Mouse (Mus musculus): ENCODE results near the gene 2900026A02Rik. TPM values are rescaled to one million over a fixed set of nuclear protein-coding genes. Genes with fewer than 3 reads are reported as not detected.
A peak's percentile ranks its signal among the peaks of the same experiment; 100 is the strongest.

Gene 2900026A02Rik
- total and polyA plus RNA-seq, 2 experiments, result 8.0 to 29.2 TPM

DNA sequence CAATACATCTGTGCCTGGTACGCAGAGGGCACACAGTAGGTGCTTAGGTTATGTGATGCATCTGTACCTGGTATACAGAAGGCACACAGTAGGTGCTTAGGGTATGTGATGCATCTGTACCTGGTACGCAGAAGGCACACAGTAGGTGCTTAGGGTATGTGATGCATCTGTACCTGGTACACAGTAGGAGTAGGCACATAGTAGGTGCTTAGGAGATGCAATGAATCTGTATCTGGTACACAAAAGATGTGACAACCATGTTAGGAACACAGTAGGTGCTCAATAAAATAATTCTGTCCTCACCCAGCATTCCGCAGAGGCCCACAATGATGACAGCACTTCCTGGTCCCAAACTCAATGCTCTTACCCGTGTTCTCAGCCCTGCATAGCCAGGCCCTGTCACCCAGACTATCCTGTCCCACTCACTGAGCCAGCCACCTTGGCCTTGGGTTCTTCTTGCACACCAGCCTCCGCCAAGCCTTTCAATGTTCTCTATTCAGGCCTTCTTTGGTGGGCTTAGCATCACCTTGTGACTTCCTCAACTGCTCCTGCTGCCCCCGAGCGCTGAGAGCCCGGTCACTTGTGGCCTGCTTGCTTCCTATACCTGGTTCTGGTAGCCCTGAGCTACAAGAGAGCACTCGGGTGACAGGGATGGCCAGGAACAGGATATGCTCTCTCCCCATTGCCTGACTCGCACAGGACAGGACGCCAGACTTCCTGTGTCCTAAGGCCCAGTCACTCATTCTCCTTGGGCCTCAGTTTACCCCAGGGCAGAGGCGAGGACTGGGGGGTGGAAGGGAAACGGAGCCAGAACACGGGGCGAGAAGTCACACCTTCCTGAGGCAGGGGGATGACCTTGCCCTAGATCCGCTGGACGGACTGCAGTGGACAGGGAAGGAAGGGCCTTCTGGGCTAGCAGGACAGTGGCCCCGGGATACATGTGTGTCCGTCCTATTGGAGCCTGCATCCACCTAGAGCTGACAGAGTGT, 87.0 kb downstream of the 2900026A02Rik start:
- Histone ChIP-seq H3K79me2 (ENCODE audit: control insufficient read depth, insufficient read depth, low read length) (peaks cover 85% of the 10 kb centered on the region), H3K4me1 (ENCODE audit: control insufficient read depth, insufficient read depth, low read length) (peaks cover 54% of the 10 kb centered on the region), H3K36me3 (ENCODE audit: control insufficient read depth, insufficient read depth, low read length) (peaks cover 2% of the 10 kb centered on the region; the same call in 1 of the 2 replicates), H3K9ac (ENCODE audit: low read depth, low read length) (peak overlapping the region; percentile 38), H3K4me3 (ENCODE audit: insufficient read depth, low read depth, low read length) (no peak overlapping the region), H3K27ac (replicated peaks; ENCODE audit: insufficient read depth, low read depth, low read length) (peak overlapping the region; percentile 78), H3K27me3 (ENCODE audit: control insufficient read depth, insufficient read depth, low read length) (no peaks in the 10 kb centered on the region)
- 56% methylated on average over 19 of the region's 19 CpGs for WGBS
- no peak for TF ChIP-seq CTCF (IDR thresholded peaks at IDR 0.05; ENCODE audit: low read depth, low read length)
- no peak for TF ChIP-seq POLR2A (IDR thresholded peaks at IDR 0.05; ENCODE audit: extremely low read depth, insufficient read depth, low read length)
- DNase-seq (ENCODE audit: extremely low read depth, low read depth, low spot score), result no peak

DNA sequence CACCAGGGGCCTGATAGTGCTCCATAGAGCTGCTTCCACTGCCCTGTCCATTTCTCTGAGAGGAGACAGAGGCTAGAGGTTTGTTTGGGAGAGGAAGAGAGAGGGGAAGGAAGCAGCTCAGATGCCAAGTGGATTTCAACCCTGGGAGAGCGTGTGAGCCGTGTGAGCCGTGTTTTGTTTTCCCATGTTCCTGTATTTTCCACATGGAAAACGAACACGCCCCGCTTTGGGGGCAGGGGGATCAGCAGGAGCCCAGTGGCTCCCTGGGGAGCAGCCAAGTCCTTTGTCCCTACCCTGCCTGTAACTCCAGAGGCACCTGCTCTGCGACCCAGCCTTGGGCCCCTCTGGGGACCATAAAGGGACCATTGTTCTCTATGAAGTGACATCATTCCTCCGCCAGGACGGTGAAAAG, 88.0 kb downstream of the 2900026A02Rik start:
- peaks cover 82% of the 10 kb centered on the region for H3K79me2 ChIP-seq (ENCODE audit: control insufficient read depth, insufficient read depth, low read length)
- H3K36me3 ChIP-seq (ENCODE audit: control insufficient read depth, insufficient read depth, low read length), result peaks cover 2% of the 10 kb centered on the region; the same call in 1 of the 2 replicates
- peak overlapping the region; percentile 78 for H3K27ac ChIP-seq (replicated peaks; ENCODE audit: insufficient read depth, low read depth, low read length)
- H3K4me3 ChIP-seq (ENCODE audit: insufficient read depth, low read depth, low read length), result no peak overlapping the region
- TF ChIP-seq CTCF (IDR thresholded peaks at IDR 0.05; ENCODE audit: low read depth, low read length) (no peak), POLR2A (IDR thresholded peaks at IDR 0.05; ENCODE audit: extremely low read depth, insufficient read depth, low read length) (no peak)
- H3K27me3 ChIP-seq (ENCODE audit: control insufficient read depth, insufficient read depth, low read length), result no peaks in the 10 kb centered on the region
- H3K9ac ChIP-seq (ENCODE audit: low read depth, low read length), result peak overlapping the region; percentile 36
- DNase-seq (ENCODE audit: extremely low read depth, low read depth, low spot score), result peak; percentile 88
- peaks cover 57% of the 10 kb centered on the region for H3K4me1 ChIP-seq (ENCODE audit: control insufficient read depth, insufficient read depth, low read length)
- 16% methylated on average over 9 of the region's 9 CpGs for WGBS

DNA sequence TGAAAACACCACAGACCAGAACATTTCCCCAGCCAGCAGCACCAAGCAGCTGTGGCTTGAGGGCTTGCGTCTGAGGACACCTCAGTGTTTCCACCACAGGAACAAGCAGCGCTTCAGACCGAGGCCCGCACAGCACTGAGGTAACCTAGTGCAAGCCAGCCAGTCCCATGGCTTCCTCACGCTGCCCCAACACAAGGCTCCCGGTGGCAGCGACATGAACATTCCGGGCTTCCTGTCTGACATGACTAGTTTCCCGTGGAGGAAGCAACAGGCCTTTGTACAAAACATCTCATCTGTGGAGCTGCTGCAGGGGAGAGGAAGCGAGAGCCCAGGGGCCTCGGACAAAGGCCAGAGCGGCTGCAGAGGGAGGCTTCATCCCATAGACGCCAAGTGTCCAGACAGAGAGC, 88.4 kb downstream of the 2900026A02Rik start:
- TF ChIP-seq POLR2A (IDR thresholded peaks at IDR 0.05; ENCODE audit: extremely low read depth, insufficient read depth, low read length) (no peak), CTCF (IDR thresholded peaks at IDR 0.05; ENCODE audit: low read depth, low read length) (no peak)
- Histone ChIP-seq H3K79me2 (ENCODE audit: control insufficient read depth, insufficient read depth, low read length) (peaks cover 84% of the 10 kb centered on the region), H3K27ac (replicated peaks; ENCODE audit: insufficient read depth, low read depth, low read length) (peak overlapping the region; percentile 78), H3K4me1 (ENCODE audit: control insufficient read depth, insufficient read depth, low read length) (peaks cover 57% of the 10 kb centered on the region), H3K9ac (ENCODE audit: low read depth, low read length) (peak overlapping the region; percentile 36), H3K27me3 (ENCODE audit: control insufficient read depth, insufficient read depth, low read length) (no peaks in the 10 kb centered on the region), H3K4me3 (ENCODE audit: insufficient read depth, low read depth, low read length) (no peak overlapping the region), H3K36me3 (ENCODE audit: control insufficient read depth, insufficient read depth, low read length) (peaks cover 2% of the 10 kb centered on the region; the same call in 1 of the 2 replicates)
- DNase-seq (ENCODE audit: extremely low read depth, low read depth, low spot score), result no peak
- 52% methylated on average over 13 of the region's 13 CpGs for WGBS

DNA sequence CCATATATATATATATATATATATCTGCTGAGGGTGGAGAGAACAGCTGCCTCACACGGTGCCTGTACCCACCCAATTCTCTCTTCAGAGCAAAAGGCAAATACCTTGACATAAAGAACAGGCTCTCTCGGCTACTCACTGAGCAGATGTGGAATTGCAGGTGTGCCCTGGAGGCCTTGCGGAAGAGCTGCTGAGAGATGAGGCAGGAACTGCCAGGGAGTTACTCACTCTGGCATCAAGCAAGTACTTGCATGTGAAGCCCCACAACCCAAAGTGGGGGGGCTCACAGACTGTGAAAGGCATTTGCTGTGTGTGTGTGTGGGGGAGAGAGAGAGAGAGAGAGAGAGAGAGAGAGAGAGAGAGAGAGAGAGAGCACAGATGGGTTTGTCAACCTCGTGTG, 92.6 kb downstream of the 2900026A02Rik start:
- H3K36me3 ChIP-seq (ENCODE audit: control insufficient read depth, insufficient read depth, low read length), result 0 out of 2 replicates have a peak, but pooled peaks cover 2% of the 10 kb centered on the region
- no peak overlapping the region for H3K27ac ChIP-seq (replicated peaks; ENCODE audit: insufficient read depth, low read depth, low read length)
- TF ChIP-seq POLR2A (IDR thresholded peaks at IDR 0.05; ENCODE audit: extremely low read depth, insufficient read depth, low read length), result no peak
- TF ChIP-seq CTCF (IDR thresholded peaks at IDR 0.05; ENCODE audit: low read depth, low read length), result no peak
- 33% methylated on average over 4 of the region's 4 CpGs for WGBS
- H3K4me3 ChIP-seq (ENCODE audit: insufficient read depth, low read depth, low read length), result no peak overlapping the region
- no peak for DNase-seq (ENCODE audit: extremely low read depth, low read depth, low spot score)
- peaks cover 47% of the 10 kb centered on the region for H3K4me1 ChIP-seq (ENCODE audit: control insufficient read depth, insufficient read depth, low read length)
- H3K9ac ChIP-seq (ENCODE audit: low read depth, low read length), result no peak overlapping the region
- H3K79me2 ChIP-seq (ENCODE audit: control insufficient read depth, insufficient read depth, low read length), result peaks cover 74% of the 10 kb centered on the region
- no peaks in the 10 kb centered on the region for H3K27me3 ChIP-seq (ENCODE audit: control insufficient read depth, insufficient read depth, low read length)

DNA sequence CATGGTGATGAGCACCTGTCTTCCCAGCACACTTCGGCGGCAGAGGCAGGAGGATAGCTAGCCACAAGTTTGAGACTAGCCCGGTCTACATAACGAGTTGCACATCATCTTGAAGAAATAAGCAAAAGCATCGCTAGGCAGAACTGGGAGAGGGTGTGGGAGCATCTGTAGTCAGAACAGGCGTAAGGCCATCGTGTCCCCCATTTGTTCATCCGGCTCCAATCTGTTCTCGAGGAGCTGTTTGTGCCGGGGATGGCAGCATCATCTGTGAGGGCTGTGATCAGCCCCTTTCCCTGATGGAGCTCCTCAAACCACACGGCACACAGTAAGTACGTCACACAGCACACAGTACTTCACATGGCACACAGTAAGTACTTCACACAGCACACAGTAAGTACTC, 94.6 kb downstream of the 2900026A02Rik start:
- TF ChIP-seq CTCF (IDR thresholded peaks at IDR 0.05; ENCODE audit: low read depth, low read length) (no peak), POLR2A (IDR thresholded peaks at IDR 0.05; ENCODE audit: extremely low read depth, insufficient read depth, low read length) (no peak)
- Histone ChIP-seq H3K27ac (replicated peaks; ENCODE audit: insufficient read depth, low read depth, low read length) (no peak overlapping the region), H3K9ac (ENCODE audit: low read depth, low read length) (no peak overlapping the region), H3K79me2 (ENCODE audit: control insufficient read depth, insufficient read depth, low read length) (peaks cover 73% of the 10 kb centered on the region), H3K4me1 (ENCODE audit: control insufficient read depth, insufficient read depth, low read length) (peaks cover 39% of the 10 kb centered on the region), H3K27me3 (ENCODE audit: control insufficient read depth, insufficient read depth, low read length) (no peaks in the 10 kb centered on the region), H3K36me3 (ENCODE audit: control insufficient read depth, insufficient read depth, low read length) (0 out of 2 replicates have a peak, but pooled peaks cover 2% of the 10 kb centered on the region), H3K4me3 (ENCODE audit: insufficient read depth, low read depth, low read length) (no peak overlapping the region)
- no peak for DNase-seq (ENCODE audit: extremely low read depth, low read depth, low spot score)
- 98% methylated on average over 12 of the region's 12 CpGs for WGBS
